Mouse (Mus musculus) cortical plate, adult 2 months (tissue): ENCODE measurements around the gene Tacc3. TPM values are rescaled to one million over a fixed set of nuclear protein-coding genes. Genes with fewer than 3 reads are reported as not detected.
A peak's percentile ranks its signal among the peaks of the same experiment; 100 is the strongest.

Source experiments
- H3K27ac ChIP-seq: fragments of 200-500 bp; 2 replicates; pipeline ENCODE4 v1.5.1; 2012; ENCODE audit warnings: low read length, control low read depth, inconsistent platforms; ENCODE audit not compliant: insufficient read depth
- H3K4me1 ChIP-seq: fragments of 200-500 bp; 2 replicates; pipeline ENCODE4 v1.6.1; 2011; ENCODE audit warnings: low read length; ENCODE audit not compliant: control insufficient read depth, insufficient read depth
- H3K4me3 ChIP-seq: fragments of 200-500 bp; 2 replicates; pipeline ENCODE4 v1.5.1; 2011; ENCODE audit warnings: mild to moderate bottlenecking, low read length, control low read depth; ENCODE audit not compliant: insufficient read depth
- CTCF ChIP-seq: fragments of 200-500 bp; IDR thresholded peaks from 2 replicates; pipeline ENCODE4 v1.5.1; 2011; ENCODE audit warnings: mild to moderate bottlenecking, control low read depth, low read length; ENCODE audit not compliant: insufficient read depth; ENCODE audit errors: extremely low read depth
- POLR2A ChIP-seq: fragments of 200-500 bp; IDR thresholded peaks from 2 replicates; pipeline ENCODE4 v1.6.1; 2011; ENCODE audit warnings: mild to moderate bottlenecking, low read length, control low read depth; ENCODE audit not compliant: insufficient read depth; ENCODE audit errors: extremely low read depth
- polyA plus RNA-seq: library from polyadenylated mRNA; depleted of rRNA; stranded (reverse); fragments of >200 nt; gene quantifications from 2 replicates; pipeline ENCODE4 v1.2.3, GENCODE M21; 2012

Tacc3 gene
- polyA plus RNA-seq, 1 experiment: 9.3 TPM

GRCm38 (mm10) chr5:33715182-33715581 is 57.3 kb downstream of the Tacc3 start:
- Histone ChIP-seq H3K27ac (no peak overlapping the region), H3K4me1 (no peaks in the 10 kb centered on the region), H3K4me3 (no peak overlapping the region)
- TF ChIP-seq POLR2A: no peak
- no peak for TF ChIP-seq CTCF

DNA sequence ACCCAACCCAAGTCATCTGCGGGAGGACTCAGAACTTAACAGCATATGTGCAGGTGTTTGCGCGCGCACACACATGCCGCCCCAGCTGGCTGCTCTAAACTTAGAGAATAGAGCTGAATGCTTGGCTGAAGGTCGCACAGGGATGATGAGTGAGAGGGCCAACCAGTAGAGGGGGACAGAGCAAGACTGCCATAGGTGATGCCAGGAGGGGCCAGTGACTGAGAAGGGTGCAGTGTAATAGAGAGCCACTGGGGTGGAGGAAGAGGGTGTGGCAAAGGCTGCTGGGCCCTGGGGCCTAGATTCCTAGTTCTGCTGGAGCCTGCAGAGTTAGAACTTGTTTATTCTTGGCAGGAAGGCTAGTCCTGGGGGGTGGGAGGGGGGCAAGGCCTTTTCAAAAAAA is 58.5 kb downstream of the Tacc3 start:
- Histone ChIP-seq H3K4me1 (no peaks in the 10 kb centered on the region), H3K4me3 (no peak overlapping the region), H3K27ac (no peak overlapping the region)
- TF ChIP-seq POLR2A (no peak), CTCF (no peak)

GRCm38 (mm10) chr5:33718460-33718859 is 60.5 kb downstream of the Tacc3 start:
- TF ChIP-seq CTCF: no peak
- no peak for TF ChIP-seq POLR2A
- Histone ChIP-seq H3K4me3 (no peak overlapping the region), H3K4me1 (no peaks in the 10 kb centered on the region), H3K27ac (no peak overlapping the region)

GRCm38 (mm10) chr5:33720852-33721490 is 63.0 kb downstream of the Tacc3 start:
- TF ChIP-seq POLR2A (no peak), CTCF (no peak)
- H3K4me3 ChIP-seq: peak overlapping the region; percentile 52; the same call in 1 of the 2 replicates
- H3K4me1 ChIP-seq: no peaks in the 10 kb centered on the region
- H3K27ac ChIP-seq: no peak overlapping the region

GRCm38 (mm10) chr5:33721541-33722265 is 63.8 kb downstream of the Tacc3 start, which contains the start of gene Fgfr3:
TSS of gene Fgfr3 (plus strand) at chr5:33721674.
- Histone ChIP-seq H3K4me3 (peak within 1 kb of the TSS; percentile 52), H3K4me1 (no peaks in the 10 kb centered on the region), H3K27ac (peak within 1 kb of the TSS; percentile 61; the same call in 1 of the 2 replicates)
- TF ChIP-seq POLR2A (no peak), CTCF (no peak)

DNA sequence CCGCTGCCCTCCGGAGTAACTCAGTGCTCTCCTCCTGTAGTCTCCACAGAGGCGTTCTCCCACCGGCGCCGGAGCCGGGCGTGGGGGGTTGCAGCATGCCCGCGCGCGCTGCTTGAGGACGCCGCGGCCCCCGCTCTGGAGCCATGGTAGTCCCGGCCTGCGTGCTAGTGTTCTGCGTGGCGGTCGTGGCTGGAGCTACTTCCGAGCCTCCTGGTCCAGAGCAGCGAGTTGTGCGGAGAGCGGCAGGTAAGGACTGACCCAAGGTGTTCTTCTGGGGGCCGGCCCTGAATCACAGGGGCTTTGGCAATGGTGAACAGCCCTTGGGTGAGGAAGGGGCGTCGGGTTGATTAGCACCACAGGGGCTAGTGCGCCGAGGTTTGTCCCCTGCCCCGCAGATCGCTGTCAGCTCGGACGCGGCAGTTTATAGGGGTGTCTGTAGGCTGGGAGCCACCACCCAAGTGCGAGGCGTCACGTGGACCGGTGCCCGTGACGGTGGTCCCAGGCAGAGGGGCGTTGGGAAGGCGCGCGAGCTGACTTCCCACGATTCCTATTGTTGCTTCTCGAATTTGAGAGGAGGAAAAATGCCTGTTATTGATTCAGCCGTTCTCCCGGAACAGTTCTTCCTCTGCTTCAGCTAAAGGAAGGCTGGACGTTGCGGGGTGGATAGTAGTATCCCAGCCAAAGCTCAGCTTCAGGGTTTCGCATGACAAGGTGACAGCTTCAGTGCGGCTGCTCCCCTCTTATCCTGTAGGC is 64.5 kb downstream of the Tacc3 start:
- TF ChIP-seq POLR2A: no peak
- TF ChIP-seq CTCF: no peak
- H3K4me1 ChIP-seq: no peaks in the 10 kb centered on the region
- peak overlapping the region; percentile 35 for H3K27ac ChIP-seq
- peak overlapping the region; percentile 52 for H3K4me3 ChIP-seq

DNA sequence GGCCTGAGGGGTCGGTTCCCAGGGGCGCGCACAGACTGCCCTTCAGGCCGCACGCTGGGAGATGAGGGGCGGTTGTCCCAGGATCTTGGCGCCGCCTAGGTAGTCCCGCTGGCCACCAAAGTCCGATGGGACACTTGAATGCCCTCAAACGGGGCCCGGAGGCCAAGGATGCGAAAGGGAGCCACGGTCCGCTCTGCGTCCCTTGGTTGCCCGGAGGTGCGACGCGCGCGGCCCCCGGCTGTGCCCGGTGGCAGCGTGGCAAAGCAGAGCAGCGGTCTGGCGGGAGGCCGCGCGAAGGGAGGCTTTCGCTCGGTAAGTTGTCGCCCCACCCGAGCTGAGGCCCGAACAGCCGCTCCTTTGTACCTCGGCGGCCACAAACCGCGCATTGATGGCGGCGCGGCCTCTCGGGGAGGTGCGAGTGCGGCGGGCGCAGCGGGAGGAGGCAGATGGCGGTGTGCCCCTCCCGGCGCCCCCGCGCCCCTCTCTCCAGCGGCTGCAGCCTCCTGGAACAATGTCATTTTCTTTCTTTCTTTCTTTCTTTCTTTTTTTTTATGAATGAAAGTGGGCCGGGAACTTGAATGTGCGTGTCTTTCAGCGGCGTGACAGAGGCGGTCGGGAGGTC is 65.2 kb downstream of the Tacc3 start:
- H3K4me3 ChIP-seq: peak overlapping the region; percentile 52
- H3K4me1 ChIP-seq: no peaks in the 10 kb centered on the region
- TF ChIP-seq POLR2A: no peak
- TF ChIP-seq CTCF: no peak
- H3K27ac ChIP-seq: peak overlapping the region; percentile 35

GRCm38 (mm10) chr5:33723641-33724465 is 65.9 kb downstream of the Tacc3 start:
- Histone ChIP-seq H3K4me3 (peak overlapping the region; percentile 52), H3K4me1 (no peaks in the 10 kb centered on the region), H3K27ac (no peak overlapping the region)
- TF ChIP-seq CTCF: no peak
- TF ChIP-seq POLR2A: no peak
